Mouse (Mus musculus) embryo, embryonic 11.5 days (tissue): Measurements from ENCODE around the gene Mmp14.

Experiments used
- DNase-seq: peaks from one replicate; pipeline ENCODE4 v3.0.0-alpha.2; 2012; ENCODE audit warnings: low read depth, low spot score

Gene Mmp14

DNA sequence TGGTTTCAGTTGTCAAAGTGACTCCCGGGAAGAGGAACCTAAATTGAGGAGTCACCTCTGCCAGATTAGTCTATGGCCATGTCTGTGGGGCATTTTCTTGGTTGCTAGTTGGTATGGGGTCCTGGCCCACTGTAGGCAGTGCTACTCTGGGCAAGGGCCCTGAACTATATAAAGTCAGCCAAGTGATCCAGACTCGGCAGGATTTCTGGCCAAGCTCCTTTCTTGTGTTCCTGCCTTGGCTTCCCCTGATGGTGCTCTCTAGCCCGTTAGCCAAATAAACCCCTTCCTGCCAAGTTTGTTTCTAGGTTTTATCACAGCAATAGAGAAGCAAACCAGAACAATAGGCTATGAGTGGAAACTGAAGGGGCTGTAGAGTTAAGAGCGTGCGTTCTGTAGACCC is 43.3 kb downstream of the Mmp14 start:
- DNase-seq = no peak

DNA sequence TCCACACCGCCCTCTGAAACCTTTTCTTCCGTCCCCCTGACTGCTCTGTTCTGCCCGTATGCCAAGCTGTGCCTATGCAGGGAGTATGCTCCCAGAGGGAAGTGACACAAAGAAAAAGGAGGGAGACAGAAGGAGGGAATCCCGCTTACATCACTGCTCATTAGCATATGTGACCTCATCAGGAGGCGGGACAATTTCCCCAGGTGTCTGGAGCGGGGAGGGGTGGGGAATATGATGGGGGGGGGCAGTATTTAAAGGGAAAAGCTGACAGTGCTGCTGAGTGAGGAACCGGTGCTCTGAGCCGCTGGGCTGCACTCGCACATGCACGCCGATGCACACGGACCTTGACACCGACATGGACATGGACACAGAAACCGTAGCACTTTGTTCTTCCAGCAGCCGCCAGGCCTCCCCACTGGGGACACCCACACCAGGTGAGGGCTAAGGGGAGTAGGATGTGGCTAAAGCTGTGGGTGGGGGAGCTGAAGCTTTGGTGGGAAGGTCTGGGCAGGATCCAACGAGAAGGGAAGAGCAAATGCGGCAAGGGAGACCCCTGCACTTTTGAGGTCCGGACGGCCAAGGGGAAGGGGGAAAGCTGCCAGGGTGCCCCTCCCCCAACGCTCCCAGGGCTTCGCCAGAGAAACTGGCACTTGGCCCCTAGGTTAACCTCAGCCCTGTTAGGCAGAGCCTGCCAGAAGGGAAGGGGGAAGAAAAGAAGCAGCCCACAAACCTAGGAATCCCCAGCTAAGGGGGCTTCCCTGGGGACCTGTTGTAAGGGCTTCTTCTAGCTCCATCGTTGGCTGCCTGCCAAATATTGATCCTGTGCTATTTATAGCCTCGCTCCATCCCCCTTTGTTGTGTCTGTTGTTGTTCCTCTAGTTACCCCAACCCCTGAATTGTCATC is 44.8 kb downstream of the Mmp14 start, which contains the start of gene Rem2:
Gene Rem2, plus strand, starts transcription at position 160 of the 904 bp plus-strand sequence.
- DNase-seq = peak; percentile 51

DNA sequence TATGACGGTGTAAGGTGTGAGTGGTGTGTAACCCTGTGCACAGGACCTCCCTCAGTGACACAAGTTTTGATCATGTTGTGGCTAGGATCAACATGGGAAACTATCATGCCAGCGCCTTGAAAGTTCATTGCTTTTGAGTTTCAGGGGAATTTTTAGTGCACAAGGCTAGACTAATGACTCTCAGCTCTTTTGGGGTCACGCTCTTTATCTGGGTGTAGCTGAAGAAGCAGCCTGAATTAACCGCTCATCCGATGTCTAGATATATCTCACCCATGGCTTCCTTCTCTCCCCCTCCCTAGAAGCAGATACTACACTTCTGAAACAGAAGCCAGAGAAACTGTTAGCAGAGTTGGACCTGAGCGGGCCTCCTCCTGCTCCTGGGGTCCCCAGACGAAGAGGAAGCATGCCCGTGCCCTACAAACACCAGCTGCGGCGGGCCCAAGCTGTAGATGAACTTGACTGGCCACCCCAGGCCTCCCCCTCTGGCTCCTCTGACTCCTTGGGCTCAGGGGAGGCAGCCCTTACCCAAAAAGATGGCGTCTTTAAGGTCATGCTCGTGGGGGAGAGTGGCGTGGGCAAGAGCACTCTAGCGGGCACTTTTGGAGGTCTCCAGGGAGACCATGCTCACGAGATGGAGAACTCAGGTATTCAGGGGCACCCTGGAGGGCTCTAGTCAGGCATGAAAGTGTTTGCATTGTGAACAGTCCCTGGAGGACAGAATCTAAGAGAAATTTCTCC is 45.9 kb downstream of the Mmp14 start:
- DNase-seq = no peak

DNA sequence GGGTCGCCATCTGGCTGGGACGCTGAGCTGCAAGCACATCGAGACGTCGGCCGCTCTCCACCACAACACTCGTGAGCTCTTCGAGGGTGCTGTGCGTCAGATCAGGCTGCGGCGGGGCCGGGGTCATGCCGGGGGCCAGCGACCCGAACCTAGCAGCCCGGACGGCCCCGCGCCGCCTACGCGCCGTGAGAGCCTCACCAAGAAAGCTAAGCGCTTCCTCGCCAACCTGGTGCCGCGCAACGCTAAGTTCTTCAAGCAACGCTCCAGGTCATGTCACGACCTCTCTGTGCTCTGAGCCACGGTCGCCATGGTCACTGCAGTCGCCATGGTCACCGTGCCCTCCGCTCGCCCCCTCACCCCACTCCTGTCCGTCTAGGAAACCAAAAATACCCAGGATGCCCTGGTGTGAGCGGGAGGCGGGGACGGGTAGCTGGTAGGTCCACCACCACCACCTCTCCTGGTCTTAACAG is 48.1 kb downstream of the Mmp14 start:
- DNase-seq = no peak

DNA sequence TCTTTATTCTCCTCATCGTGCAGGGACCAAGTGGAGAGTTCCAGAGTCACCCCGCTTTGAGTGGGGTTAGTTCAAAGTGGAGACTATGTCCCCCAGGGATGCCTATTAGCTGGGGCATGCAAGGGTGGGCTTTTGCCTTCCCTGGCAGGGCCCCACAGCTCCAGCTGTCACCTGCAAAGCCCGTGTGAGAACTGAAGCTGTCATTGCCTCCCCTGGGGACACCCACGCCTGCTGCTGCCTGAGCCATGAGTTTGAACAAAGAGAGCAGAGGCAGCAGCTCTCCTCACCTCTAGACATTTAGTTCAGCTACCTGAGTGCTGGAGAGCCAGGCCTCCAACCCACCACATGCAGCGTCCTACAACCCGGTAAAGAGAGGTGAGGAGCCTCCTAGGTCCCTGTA is 49.3 kb downstream of the Mmp14 start:
- no peak for DNase-seq

DNA sequence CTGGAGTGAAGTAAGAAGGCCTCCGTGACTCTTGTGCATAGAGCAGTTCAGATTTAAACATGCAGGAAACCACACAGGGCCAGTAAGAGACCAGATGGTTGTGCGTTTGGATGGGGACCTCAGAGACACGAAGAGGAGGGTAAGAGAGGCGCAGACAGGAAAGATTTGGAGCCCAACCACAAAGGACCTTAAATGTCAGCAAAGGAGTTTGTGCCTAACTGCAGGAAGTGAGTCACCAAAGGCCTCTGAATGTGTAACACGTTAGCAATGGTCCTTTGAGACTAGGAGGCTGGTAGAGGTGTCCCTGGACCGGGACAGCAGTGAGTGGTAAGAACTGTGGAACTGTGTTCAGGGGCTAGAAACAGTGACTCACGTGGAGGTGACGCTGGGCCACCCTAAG is 50.0 kb downstream of the Mmp14 start:
- no peak for DNase-seq

DNA sequence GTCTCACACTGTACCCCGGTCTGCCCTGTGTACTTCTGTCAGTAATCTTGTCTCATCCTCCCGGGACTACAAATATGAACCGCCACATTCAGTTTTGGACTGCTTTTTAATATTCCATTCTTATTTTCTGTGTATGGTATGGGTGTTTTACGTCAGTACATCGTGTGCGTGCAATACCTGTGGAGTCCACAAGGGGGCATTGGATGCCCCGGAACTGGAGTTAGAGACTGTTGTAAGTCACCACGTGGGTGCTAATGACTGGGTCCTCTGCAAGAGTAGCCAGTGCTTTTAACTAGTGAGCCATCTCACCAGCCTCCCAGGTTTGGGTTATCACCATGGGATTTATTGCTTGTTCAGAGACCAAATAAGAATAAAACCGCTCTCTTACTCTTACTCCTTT is 51.1 kb downstream of the Mmp14 start:
- DNase-seq = no peak

DNA sequence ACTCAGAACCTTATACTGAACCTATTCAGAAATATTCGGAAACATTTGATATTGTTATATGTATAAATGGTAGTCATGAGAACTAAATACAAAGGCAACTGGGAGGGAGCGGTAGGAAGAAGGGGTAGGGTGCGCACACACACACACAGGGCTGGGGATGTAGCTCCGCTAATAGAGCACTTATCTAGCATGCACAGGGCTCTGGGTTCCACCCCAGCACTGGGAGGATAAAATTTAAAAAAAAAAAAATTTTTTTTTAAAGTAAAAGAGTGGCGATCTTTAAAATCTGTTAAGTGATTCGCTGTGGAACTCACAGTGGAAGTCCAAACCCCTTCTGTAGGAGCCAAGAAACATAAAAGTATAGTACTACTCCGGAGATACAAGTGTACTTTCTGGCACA is 54.5 kb downstream of the Mmp14 start:
- DNase-seq = no peak

DNA sequence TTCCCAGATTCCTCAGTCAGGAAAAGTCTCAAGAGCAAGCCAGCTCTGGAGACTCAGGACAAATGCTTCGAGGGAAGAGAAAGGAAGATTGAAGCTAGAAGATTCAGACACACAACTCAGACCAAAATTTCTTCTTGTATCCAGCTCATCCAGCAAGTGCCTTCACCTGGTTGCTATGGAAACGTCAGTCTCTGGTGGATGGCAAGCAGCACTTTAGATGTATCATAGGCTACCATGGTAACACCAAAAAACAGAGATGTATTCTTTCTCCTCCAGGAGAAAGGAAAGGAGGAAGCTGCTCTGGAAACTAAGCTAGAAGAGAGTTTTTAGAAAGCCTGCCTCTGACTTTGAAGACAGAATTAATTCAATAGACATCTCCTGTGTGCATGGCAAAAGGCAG is 56.3 kb downstream of the Mmp14 start:
- DNase-seq = no peak

DNA sequence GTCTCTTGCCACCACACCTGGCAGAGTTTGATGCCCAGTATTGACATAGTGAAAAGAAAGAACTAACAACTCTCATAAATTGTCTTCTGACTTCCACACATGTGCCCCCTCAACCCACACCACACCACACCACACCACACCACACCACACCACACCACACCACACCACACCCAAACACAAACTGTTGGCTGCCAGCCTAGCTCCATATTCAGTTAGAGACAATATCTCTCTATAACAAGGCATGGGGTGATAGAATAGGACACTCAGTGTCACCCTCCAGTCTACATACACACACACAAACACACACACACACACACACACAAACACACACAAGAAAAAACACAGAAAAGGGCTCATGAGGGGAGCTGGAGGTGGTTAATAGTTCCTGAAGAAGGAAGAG is 56.9 kb downstream of the Mmp14 start:
- no peak for DNase-seq

DNA sequence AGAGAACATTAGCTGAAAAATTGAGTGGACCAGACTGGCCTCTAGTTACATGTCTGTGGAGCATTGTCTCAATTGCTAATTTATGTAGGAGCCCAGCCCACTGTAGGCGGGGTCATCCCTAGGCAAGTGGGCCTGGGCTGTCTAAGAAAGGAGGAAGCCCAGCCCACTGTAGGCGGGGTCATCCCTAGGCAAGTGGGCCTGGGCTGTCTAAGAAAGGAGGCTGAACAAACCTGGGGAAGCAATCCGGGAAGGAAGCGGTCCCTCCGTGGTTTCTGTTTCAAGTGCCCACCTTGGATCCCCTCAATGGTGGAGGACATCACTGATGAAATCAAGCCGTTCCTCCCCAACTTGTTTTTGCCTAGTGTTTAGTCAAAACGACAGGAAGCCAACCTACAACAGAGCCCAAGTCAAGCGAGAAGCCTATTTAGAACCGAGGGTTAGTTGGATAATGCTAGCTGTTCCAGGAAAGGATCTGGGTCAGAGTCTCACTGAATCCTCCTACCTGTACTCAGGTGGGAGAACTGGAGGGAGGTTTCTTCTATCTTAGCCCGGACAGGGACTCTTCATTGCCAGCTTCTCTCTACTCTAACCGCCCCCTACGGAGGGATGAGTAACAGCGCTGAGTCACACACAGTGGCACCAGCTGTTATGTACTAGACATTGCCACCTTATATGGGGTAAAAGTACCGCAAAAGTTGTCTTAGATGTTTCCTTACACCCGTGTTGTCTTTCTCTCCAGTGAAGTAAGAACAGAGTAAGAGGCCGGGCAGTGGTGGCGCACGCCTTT is 61.1 kb downstream of the Mmp14 start:
- no peak for DNase-seq

DNA sequence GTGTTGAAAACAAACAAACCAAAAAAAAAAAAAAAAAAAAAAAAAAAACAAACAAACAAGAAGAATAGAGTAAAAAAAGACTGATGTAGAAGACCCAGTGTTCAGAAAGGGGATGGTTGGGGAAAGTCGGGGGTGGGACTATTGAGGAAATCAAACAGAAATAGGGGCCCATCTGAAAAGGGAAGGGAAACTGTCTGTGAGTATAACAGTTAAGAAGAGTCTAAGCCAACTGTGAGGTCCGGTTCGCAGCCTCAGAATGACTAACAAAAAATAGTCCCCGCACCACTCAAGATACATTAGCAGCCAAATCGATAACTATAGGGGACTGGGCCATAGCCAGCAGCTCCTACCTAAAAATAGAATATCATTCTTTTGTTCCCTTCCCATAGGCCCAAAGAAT is 61.8 kb downstream of the Mmp14 start:
- DNase-seq = no peak

DNA sequence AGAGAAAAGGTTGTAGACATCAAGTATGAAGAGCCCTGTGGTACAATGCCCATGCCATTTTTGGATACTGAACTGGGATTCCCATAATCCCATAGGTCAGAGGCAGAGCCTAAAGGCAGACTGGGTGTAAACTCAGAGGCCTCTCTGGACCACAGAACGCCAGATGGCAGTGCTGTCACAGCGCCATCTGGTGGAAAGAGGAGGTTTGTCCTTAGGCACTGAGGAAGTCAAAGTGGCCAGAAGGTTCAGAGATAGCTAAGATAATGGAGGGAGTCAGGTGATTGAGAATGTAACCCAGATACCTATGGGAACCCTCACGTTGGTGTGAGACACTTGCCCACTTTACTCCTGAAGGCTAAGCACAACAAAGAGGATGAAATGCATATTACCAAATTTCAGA is 62.8 kb downstream of the Mmp14 start:
- DNase-seq = no peak
